Mouse (Mus musculus) monocyte, adult 5-6 weeks (primary cell): ENCODE measurements around the gene Loxl3. TPM values are rescaled to one million over a fixed set of nuclear protein-coding genes. Genes with fewer than 3 reads are reported as not detected.

Experiments used
- ATAC-seq: fragments of 153-309, 156-312 bp; replicated peaks from 2 replicates; pipeline ENCODE4 v1.8.0; 2017; ENCODE audit warnings: mild to moderate bottlenecking; ENCODE audit not compliant: low TSS enrichment, insufficient number of reproducible peaks, severe bottlenecking, poor library complexity, low FRiP score
- total RNA-seq: library from RNA; stranded (forward); fragments of 200-1000, 200-491, 200-594 nt; gene quantifications from 3 replicates; pipeline ENCODE4 v1.2.3, GENCODE M21; 2017

Loxl3 gene
- total RNA-seq, 1 experiment from 2014 or later: 4.2 TPM

GRCm38 (mm10) chr6:83074979-83075378 lies 41.0 kb downstream of the Loxl3 start:
- ATAC-seq: no peak

DNA sequence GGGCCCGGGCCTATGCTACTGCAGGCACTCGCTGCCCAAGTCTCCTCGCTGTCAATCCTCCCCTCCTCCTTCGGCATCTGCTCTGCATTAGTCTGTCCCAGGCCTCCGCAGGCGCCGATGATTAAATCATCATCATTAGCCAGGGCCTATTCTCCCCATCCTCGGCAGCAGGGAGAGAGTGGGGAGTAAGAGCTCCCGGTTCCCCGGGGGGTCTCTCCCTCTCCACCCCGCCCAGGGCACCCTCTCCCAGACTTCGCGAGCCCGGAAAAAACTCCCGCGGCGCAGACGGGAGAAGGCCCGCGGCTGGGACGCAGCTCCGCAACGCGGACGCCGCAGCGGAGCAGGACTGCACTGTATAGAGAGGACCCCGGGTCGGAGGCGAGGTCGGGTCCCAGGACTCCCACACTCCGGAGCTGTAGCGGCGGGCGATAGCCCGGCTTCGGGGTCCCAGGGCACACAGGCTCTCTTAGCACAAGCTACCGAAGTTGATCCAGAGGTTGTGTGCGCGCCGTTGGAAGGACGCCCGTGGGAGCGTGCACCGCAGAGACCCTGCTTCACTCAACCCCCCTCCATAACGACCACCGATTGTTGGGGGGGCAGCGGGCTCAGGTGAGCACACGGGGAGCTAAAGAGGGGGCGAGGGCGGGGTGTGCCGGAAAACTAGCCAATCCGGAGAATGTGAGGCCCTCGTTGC lies 43.8 kb downstream of the Loxl3 start, which contains the start of gene Pcgf1:
Pcgf1 (plus strand) TSS at position 240 of the 694 bp plus-strand sequence.
- no peak for ATAC-seq

- peak; percentile 95 for ATAC-seq
These were observed 44.4 kb downstream of the Loxl3 start for GRCm38 (mm10) chr6:83078324-83078858.

- ATAC-seq: no peak
These were observed 46.2 kb downstream of the Loxl3 start for GRCm38 (mm10) chr6:83080210-83080609.

DNA sequence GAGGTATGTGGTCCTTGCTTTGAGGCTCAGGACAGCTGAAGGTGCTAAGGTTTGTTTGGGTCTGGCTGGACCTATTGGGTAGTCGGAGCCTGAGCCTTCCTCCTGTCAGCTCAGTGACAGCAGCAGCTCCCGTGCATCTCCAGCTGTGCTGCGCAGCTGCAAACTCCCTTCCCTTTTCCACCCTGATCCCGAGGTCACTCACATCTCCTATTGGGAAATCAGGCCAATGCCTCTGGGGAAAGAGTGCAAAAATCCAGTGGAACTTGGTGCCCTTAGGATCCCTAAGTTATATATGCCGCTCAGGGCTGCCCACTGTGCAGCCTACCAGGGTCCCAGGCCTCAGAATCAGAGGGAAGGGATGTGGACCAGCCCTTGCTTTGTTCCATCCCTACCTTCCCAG lies 49.5 kb downstream of the Loxl3 start:
- ATAC-seq: no peak

DNA sequence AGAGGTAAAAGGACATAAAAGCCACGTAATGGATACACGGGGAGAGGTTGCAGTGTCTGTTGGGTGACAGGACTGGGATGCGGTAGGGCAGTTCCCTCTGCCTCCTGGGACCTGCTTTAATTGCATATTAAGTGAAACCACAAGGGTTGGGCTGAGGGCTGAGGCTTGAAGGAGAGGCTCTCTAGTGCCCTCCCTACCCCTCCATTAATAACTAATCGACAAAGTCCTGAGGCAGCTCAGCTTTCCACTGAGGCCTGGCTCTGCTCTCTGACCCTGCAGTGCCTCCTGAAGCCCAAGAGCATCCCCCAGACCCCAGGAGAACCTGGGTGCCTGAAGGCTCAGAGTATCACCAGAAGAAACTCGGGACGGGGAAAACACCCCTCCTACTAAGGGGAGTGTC lies 50.5 kb downstream of the Loxl3 start:
- ATAC-seq: no peak

DNA sequence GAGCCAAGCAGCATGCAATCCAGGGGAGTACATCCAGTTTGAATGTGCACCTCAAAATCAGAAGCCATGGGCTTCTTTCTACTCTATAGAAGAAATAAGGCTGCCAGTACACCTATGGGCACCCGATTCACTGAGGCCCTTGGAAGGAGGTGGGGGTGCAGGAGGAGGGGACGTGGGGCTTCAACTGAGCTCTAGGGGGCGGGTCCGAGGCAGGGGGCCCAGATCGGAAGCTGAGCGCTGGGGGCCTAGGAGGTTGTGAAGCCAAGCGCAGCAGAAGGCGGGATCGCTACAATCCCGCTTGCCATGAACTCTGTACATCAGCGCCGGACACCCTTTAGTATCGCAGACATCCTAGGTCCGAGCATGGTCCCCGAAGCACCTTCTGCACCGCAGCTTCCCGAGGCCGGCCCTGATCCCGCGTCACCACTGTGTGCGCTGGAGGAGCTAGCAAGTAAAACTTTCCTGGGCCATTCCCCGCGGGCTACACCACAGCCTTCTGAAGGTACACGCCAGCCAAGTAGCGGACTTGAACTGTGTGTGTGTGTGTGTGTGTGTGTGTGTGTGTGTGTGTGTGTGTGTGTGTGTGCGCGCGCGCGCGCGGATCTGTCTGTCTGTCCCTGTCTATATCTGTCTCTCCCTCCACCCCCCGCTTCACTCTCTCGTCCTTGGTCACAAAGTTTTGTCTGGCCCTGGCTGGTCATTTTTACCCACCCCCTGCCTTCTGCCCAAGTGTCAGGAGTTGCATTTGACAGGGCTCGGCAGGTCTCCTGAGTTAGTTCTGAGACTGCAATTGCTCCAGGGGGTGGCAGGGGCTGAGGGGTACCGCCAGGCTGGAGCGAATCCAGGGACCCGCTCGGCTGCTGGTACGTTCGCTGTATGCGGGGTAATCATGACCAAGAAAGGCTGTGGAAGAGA lies 52.4 kb downstream of the Loxl3 start, which contains the start of gene Lbx2:
Lbx2 (plus strand) TSS at position 247 of the 915 bp plus-strand sequence.
- ATAC-seq: no peak

- ATAC-seq: no peak
These were observed 53.4 kb downstream of the Loxl3 start for GRCm38 (mm10) chr6:83087205-83087925.

DNA sequence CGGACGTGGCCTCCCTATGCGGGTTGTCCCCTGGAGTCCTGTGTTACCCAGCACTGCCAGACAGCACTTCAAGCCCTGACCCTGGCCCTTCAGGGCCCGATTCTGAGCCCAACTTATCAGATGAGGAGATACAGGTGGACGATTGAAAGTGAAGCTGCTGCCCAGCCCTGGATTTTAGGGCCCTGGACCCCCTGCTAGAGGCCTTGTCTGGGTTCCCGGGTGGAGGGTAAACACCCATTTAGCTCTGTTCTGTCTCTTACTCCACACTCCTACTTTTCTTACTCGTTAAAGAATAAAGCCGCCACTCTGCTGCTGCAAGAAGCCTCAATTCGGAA lies 53.9 kb downstream of the Loxl3 start:
- no peak for ATAC-seq

- no peak for ATAC-seq
These were observed 58.6 kb downstream of the Loxl3 start for GRCm38 (mm10) chr6:83092416-83093127.

DNA sequence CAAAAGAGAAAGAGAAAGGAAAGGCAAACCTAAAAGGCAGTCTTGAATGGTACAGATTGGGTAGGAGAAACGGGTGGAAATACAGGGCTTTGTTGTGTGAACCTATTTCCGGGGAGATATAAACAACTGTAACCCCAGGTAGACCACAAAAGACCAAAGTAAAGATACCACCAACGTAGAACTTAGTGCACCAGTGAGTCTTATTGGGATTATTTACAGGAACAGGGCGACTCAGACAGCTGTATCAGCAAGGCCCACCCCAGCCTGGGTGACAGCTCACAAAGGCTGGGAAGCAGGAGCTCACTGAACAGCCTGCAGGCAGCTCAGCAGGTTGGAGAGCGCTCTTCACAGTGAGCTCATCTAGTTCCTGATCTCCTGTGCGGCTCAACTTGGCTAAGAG lies 62.0 kb downstream of the Loxl3 start:
- no peak for ATAC-seq

DNA sequence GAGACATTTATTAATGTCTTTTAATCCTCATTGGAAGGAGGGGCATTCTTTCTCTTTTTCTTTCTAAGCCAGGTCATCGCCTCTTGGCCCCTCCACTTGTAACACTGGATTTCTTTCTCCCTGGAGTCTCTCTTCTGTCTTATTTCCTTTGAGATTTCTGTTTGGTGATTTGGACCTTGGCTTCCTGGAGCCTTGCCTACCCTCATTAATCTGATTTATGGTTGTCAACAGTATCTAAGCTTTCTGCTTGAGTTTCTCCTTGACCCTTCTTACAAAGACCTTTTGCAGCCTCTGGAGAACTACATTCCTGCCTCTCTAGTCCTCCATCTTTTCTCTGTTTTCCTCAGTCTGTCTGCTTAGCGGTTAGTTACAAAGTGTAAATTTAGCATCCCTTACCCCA lies 64.4 kb downstream of the Loxl3 start:
- no peak for ATAC-seq

DNA sequence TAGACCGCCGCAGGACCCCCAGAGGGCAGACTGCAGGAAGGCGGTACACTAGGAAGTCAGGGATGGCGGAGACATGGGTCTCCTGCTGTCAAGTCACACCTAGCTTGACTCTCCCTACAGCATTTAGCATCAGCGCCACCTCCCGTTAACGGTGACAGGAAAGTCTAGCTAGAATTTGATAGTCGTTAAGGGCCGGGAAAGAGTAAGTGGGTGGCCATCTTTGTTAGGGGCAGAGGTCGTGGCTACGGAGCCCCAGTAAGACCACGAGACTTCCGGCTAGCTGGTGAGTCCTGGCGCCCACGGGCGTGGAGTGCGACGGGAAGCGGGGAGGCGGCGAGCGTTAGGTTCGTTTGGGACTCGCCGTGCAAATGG lies 67.3 kb downstream of the Loxl3 start, which contains the start of the genes Ccdc142 and Gm42688:
Ccdc142 (plus strand) TSS at position 286 of the 372 bp plus-strand sequence.
Gm42688 (plus strand) TSS at position 302 of the 372 bp plus-strand sequence.
- ATAC-seq: peak; percentile 95

- peak; percentile 10 for ATAC-seq
These were observed 67.9 kb downstream of the Loxl3 start for GRCm38 (mm10) chr6:83101688-83102556.
